ENCODE assay signal across 8 mouse cellular contexts in genomic region chr4:136462086-136462838, GRCm38 (mm10). TPM values are rescaled to one million over a fixed set of nuclear protein-coding genes. Genes with fewer than 3 reads are reported as not detected.
DNase-seq lines count a peak whose midpoint lies in the region; ATAC-seq and TF ChIP-seq lines count a peak whose summit lies in the region.

TSS of gene 6030445D17Rik (plus strand) at chr4:136462250.

- peak within 1 kb of the TSS; percentile 60 for H3K4me3 ChIP-seq in forebrain, embryonic 11.5 days (ENCODE audit: low read depth, low read length)
- peak within 1 kb of the TSS; percentile 67 for H3K4me3 ChIP-seq in heart, embryonic 15.5 days
- H3K4me3 ChIP-seq in liver, postnatal 0 days (ENCODE audit: low read depth, low read length): peak within 1 kb of the TSS; percentile 62
- peak within 1 kb of the TSS; percentile 64 for H3K4me3 ChIP-seq in neural tube, embryonic 14.5 days (ENCODE audit: low read depth, low read length)

- peak within 1 kb of the TSS; percentile 99 for H3K4me2 ChIP-seq in forebrain, embryonic 11.5 days (ENCODE audit: low read depth, low read length, severe bottlenecking)
- peak within 1 kb of the TSS; percentile 94 for H3K4me2 ChIP-seq in heart, embryonic 15.5 days
- H3K4me2 ChIP-seq in liver, postnatal 0 days (ENCODE audit: low read depth, low read length): peak within 1 kb of the TSS; percentile 90
- peak within 1 kb of the TSS; percentile 90 for H3K4me2 ChIP-seq in neural tube, embryonic 14.5 days (ENCODE audit: low read depth, low read length)

- H3K9me3 ChIP-seq in forebrain, embryonic 11.5 days (ENCODE audit: control insufficient read depth, low read length): no peaks in the 10 kb centered on the region
- H3K9me3 ChIP-seq in heart, embryonic 15.5 days (replicated peaks): no peaks in the 10 kb centered on the region
- no peaks in the 10 kb centered on the region for H3K9me3 ChIP-seq in liver, postnatal 0 days (ENCODE audit: low read length)
- no peaks in the 10 kb centered on the region for H3K9me3 ChIP-seq in neural tube, embryonic 14.5 days (ENCODE audit: control insufficient read depth, low read length)

- no peak for TF ChIP-seq CTCF in brain, embryonic 14.5 days (IDR thresholded peaks at IDR 0.05; ENCODE audit: borderline replicate concordance, extremely low read depth, insufficient read depth, insufficient read length)
- no peak for TF ChIP-seq CTCF in liver, postnatal 0 days (IDR thresholded peaks at IDR 0.05; ENCODE audit: low read depth)

- peaks cover 20% of the 10 kb centered on the region for H3K27me3 ChIP-seq in forebrain, embryonic 11.5 days (ENCODE audit: control insufficient read depth, insufficient read depth, low read length)
- H3K27me3 ChIP-seq in heart, embryonic 15.5 days: no peaks in the 10 kb centered on the region
- H3K27me3 ChIP-seq in liver, postnatal 0 days (ENCODE audit: insufficient read depth, low read length): peaks cover 5% of the 10 kb centered on the region
- H3K27me3 ChIP-seq in neural tube, embryonic 14.5 days (ENCODE audit: control insufficient read depth, insufficient read depth, low read length): peaks cover 7% of the 10 kb centered on the region

- H3K36me3 ChIP-seq in forebrain, embryonic 11.5 days (ENCODE audit: control insufficient read depth, insufficient read depth, low read length): no peaks in the 10 kb centered on the region
- H3K36me3 ChIP-seq in heart, embryonic 15.5 days: no peaks in the 10 kb centered on the region
- H3K36me3 ChIP-seq in liver, postnatal 0 days (replicated peaks; ENCODE audit: insufficient read depth, low read length): no peaks in the 10 kb centered on the region
- no peaks in the 10 kb centered on the region for H3K36me3 ChIP-seq in neural tube, embryonic 14.5 days (ENCODE audit: control insufficient read depth, insufficient read depth, low read length)

- H3K9ac ChIP-seq in forebrain, embryonic 11.5 days (ENCODE audit: low read length): peak within 1 kb of the TSS; percentile 81
- peak within 1 kb of the TSS; percentile 67 for H3K9ac ChIP-seq in heart, embryonic 15.5 days
- H3K9ac ChIP-seq in liver, postnatal 0 days (replicated peaks): peak within 1 kb of the TSS; percentile 67
- H3K9ac ChIP-seq in neural tube, embryonic 14.5 days (replicated peaks; ENCODE audit: low read depth, low read length): peak within 1 kb of the TSS; percentile 78

- DNase-seq in CD4-positive, CD25-positive, alpha-beta regulatory T cell, adult 2 months (ENCODE audit: low read depth, low spot score): peak; percentile 69
- DNase-seq in brain, embryonic 14.5 days (ENCODE audit: low read depth): peak; percentile 65
- peak; percentile 83 for DNase-seq in forebrain, embryonic 11.5 days (ENCODE audit: low spot score)
- DNase-seq in kidney, postnatal 10 days: peak; percentile 90
- peak; percentile 67 for DNase-seq in liver, postnatal 0 days
- peak; percentile 58 for DNase-seq in testis, postnatal 14 days (ENCODE audit: low spot score)

- under 1% methylated on average over 60 of the region's 64 CpGs for WGBS in forebrain, embryonic 11.5 days
- under 1% methylated on average over 60 of the region's 64 CpGs for WGBS in heart, embryonic 15.5 days
- 4% methylated on average over 55 of the region's 64 CpGs for whole genome bisulfite sequencing in liver, postnatal 0 days (ENCODE audit: insufficient replicate concordance)
- WGBS in neural tube, embryonic 14.5 days: under 1% methylated on average over 60 of the region's 64 CpGs

- no peak for TF ChIP-seq EP300 in liver, postnatal 0 days (IDR thresholded peaks at IDR 0.05; ENCODE audit: low read depth)

- H3K4me1 ChIP-seq in forebrain, embryonic 11.5 days (replicated peaks; ENCODE audit: control insufficient read depth, insufficient read depth, low read length): peaks cover 16% of the 10 kb centered on the region
- peaks cover 18% of the 10 kb centered on the region for H3K4me1 ChIP-seq in heart, embryonic 15.5 days (replicated peaks)
- 0 out of 2 replicates have a peak, but pooled peaks cover 6% of the 10 kb centered on the region for H3K4me1 ChIP-seq in liver, postnatal 0 days (ENCODE audit: insufficient read depth)
- H3K4me1 ChIP-seq in neural tube, embryonic 14.5 days (ENCODE audit: control insufficient read depth, insufficient read depth, low read length): no peaks in the 10 kb centered on the region

- no peak for TF ChIP-seq POLR2A in brain, embryonic 14.5 days (IDR thresholded peaks at IDR 0.05; ENCODE audit: borderline replicate concordance, extremely low read depth, insufficient read depth, insufficient read length, poor library complexity, severe bottlenecking)

- H3K27ac ChIP-seq in forebrain, embryonic 11.5 days (ENCODE audit: low read depth, low read length): 0 out of 2 replicates have a peak within 1 kb of the TSS, but pooled peaks have one; percentile 25
- H3K27ac ChIP-seq in heart, embryonic 15.5 days: peak within 1 kb of the TSS; percentile 85
- H3K27ac ChIP-seq in liver, postnatal 0 days (ENCODE audit: low read depth): peak within 1 kb of the TSS; percentile 75
- H3K27ac ChIP-seq in neural tube, embryonic 14.5 days (ENCODE audit: low read depth, low read length): peak within 1 kb of the TSS; percentile 62; the same call in 1 of the 2 replicates

- peak; percentile 85 for ATAC-seq in forebrain, embryonic 11.5 days (replicated peaks; ENCODE audit: low FRiP score)
- peak; percentile 77 for ATAC-seq in heart, embryonic 15.5 days (replicated peaks; ENCODE audit: insufficient number of reproducible peaks, insufficient read depth, low FRiP score, low read depth)
- ATAC-seq in liver, postnatal 0 days: peak; percentile 77
- peak; percentile 80; the same call in 1 of the 2 replicates for ATAC-seq in neural tube, embryonic 14.5 days (ENCODE audit: low read depth)

RNA-seq across cellular contexts. Expression of gene 6030445D17Rik, which starts in this region (rescaled TPM):
- polyA plus RNA-seq in brain, embryonic 14.5 days (2012; rRNA removed): 0.16 and 0.18 TPM in 2 replicates
- not detected in 2 replicates for polyA plus RNA-seq in forebrain, embryonic 11.5 days (2014; fragmentation: Nextera tagmentation; extraction: Ambion mirVana)
- 0.25 and 0.38 TPM in 2 replicates for polyA plus RNA-seq in heart, embryonic 15.5 days (2015; fragmentation: Nextera tagmentation; extraction: Ambion mirVana)
- 0.12 TPM in 1 of 2 replicates, not detected in the other for polyA plus RNA-seq in liver, postnatal 0 days (2015; fragmentation: Nextera tagmentation; extraction: Ambion mirVana)
- polyA plus RNA-seq in neural tube, embryonic 14.5 days (2014; fragmentation: Nextera tagmentation; extraction: Ambion mirVana): 0.45 and 0.50 TPM in 2 replicates

Comparison
In these comparisons a context has a peak if more than half of its experiments do, and no peak if none do; other contexts are left out.
1. Peak in every context shown above with its lines: DNase-seq, ATAC-seq, H3K4me3 ChIP-seq and H3K27ac ChIP-seq.
2. Peak in DNase-seq in brain, embryonic 14.5 days; RNA of the gene not detected or under 1 TPM.
3. Peak in DNase-seq, ATAC-seq, H3K4me3 ChIP-seq, H3K27ac ChIP-seq, H3K9ac ChIP-seq and H3K4me2 ChIP-seq in forebrain, embryonic 11.5 days; RNA of the gene not detected or under 1 TPM.
4. Peak in ATAC-seq, H3K4me3 ChIP-seq, H3K27ac ChIP-seq, H3K9ac ChIP-seq and H3K4me2 ChIP-seq in heart, embryonic 15.5 days; RNA of the gene not detected or under 1 TPM.
5. Peak in DNase-seq, ATAC-seq, H3K4me3 ChIP-seq, H3K27ac ChIP-seq, H3K9ac ChIP-seq and H3K4me2 ChIP-seq in liver, postnatal 0 days; RNA of the gene not detected or under 1 TPM.
6. Peak in ATAC-seq, H3K4me3 ChIP-seq, H3K27ac ChIP-seq, H3K9ac ChIP-seq and H3K4me2 ChIP-seq in neural tube, embryonic 14.5 days; RNA of the gene not detected or under 1 TPM.
7. H3K27ac ChIP-seq: peak in every context shown above with its lines; median percentile 85 in heart, embryonic 15.5 days; 75 in liver, postnatal 0 days; 62 in neural tube, embryonic 14.5 days; 25 in forebrain, embryonic 11.5 days.